Mouse (Mus musculus) kidney, adult 2 months (tissue): ENCODE data around the gene Ampd3.

Experiments used
- CTCF ChIP-seq: fragments of 200-500 bp; conservative IDR thresholded peaks from 2 replicates; pipeline ENCODE4 v1.5.1; 2011; ENCODE audit warnings: low read depth, mild to moderate bottlenecking, control low read depth, low read length, moderate library complexity, mixed read lengths; ENCODE audit not compliant: insufficient read depth, insufficient read length
- POLR2A ChIP-seq: fragments of 200-500 bp; IDR thresholded peaks from one replicate; pipeline ENCODE4 v1.6.1; 2011; ENCODE audit warnings: low read depth, low read length, control low read depth

DNA sequence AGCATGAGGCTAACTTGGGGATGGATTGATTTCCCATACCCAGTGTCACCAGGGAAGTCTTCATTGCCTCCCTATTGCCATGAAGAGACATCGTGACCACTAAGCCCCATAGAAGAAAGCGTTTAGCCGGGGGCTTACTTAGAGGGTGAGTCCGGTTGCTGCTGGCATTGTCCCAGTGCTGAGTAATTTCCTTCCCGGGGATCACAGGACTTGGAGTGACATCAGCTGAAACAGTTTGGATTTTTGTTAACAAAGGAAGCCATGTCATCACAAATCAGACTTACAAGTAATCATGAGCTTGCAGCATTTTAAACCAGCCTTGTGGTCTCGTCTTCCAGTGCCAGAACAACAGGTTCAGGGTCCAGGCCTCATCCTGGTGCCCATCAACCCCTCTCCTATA lies 19.3 kb downstream of the Ampd3 start:
- no peak for TF ChIP-seq CTCF
- no peak for TF ChIP-seq POLR2A
